In the genomic region with DNA sequence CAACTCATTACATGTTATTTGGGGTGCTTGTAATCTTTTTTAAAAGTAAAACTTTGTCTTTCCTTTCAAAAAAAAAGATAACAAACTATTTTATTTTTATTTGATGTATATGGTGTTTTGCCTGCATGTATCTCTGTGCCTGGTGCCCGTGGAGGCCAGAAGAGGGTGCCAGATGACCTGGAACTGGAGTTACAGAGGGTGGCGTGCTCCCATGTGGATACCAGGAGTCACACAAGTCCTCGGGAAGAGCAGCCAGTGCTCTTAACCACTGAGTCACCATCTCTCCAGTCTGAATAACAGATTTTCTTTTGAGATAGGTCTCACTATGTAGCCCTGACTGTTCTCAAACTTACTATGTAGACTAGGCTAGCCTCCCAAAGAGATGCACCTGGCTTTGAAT, we compare ENCODE assay signal across 21 mouse cellular contexts. TPM values are rescaled to one million over a fixed set of nuclear protein-coding genes. Genes with fewer than 3 reads are reported as not detected.
DNase-seq lines count a peak whose midpoint lies in the region; ATAC-seq and TF ChIP-seq lines count a peak whose summit lies in the region.
"Had no signal": no experiment of that assay in that cellular context is flagged by ENCODE, and none has a peak within 500 bp of the region (broad histone marks: within the 10 kb centered on the region; RNA-seq: fewer than 3 reads in every experiment).

No protein-coding gene starts in this region.

- DNase-seq in liver, embryonic 14.5 days (ENCODE audit: low read depth in 3 of 3, low spot score in 3 of 3) = no peak
- DNase-seq in liver, embryonic 11.5 days (ENCODE audit: low spot score) = no peak
- no peak for DNase-seq in CH12.LX (ENCODE audit: extremely low read depth)
- peak; percentile 44 for DNase-seq in ES-CJ7 (ENCODE audit: low read depth, low spot score)
- DNase-seq in lung, adult 2 months = no peak
- no peak for DNase-seq in adrenal gland, postnatal 10 days
- DNase-seq: adrenal gland, postnatal 14 days; B cell, adult 2 months; cerebellum, adult 18-20 months; cerebellum, adult 9-11 months; cerebellum, postnatal 36 days; forebrain, postnatal 0 days; gastrocnemius, postnatal 14 days; heart, adult 2 months; heart, postnatal 14 days had no signal

- H3K36me3 ChIP-seq in liver, embryonic 14.5 days (replicated peaks; ENCODE audit: control insufficient read depth, insufficient read depth, low read depth) = no peaks in the 10 kb centered on the region
- no peaks in the 10 kb centered on the region for H3K36me3 ChIP-seq in liver, embryonic 11.5 days (ENCODE audit: control insufficient read depth, insufficient read depth, low read length)
- H3K36me3 ChIP-seq in CH12.LX (replicated peaks in 1 of 2; ENCODE audit: control insufficient read depth in 1 of 2, insufficient read depth in 1 of 2, low read length in 1 of 2) = peaks cover 37 to 64% of the 10 kb centered on the region in 2 experiments
- H3K36me3 ChIP-seq: embryonic facial prominence, embryonic 13.5 days; heart, embryonic 15.5 days; hindbrain, embryonic 13.5 days had no signal

- peaks cover 21 to 35% of the 10 kb centered on the region in 2 experiments for H3K4me1 ChIP-seq in liver, embryonic 14.5 days (replicated peaks; ENCODE audit: control insufficient read depth in 2 of 2, insufficient read depth in 2 of 2, low read length in 1 of 2)
- H3K4me1 ChIP-seq in liver, embryonic 11.5 days (replicated peaks; ENCODE audit: control insufficient read depth, insufficient read depth, low read length) = peaks cover 30% of the 10 kb centered on the region
- H3K4me1 ChIP-seq in CH12.LX (ENCODE audit: control insufficient read depth in 1 of 2, insufficient read depth in 2 of 2) = peaks cover 36 to 79% of the 10 kb centered on the region in 2 experiments
- peaks cover 3% of the 10 kb centered on the region; the same call in 1 of the 2 replicates for H3K4me1 ChIP-seq in lung, adult 2 months (ENCODE audit: control insufficient read depth, insufficient read depth, low read length)
- H3K4me1 ChIP-seq: embryonic facial prominence, embryonic 13.5 days; forebrain, embryonic 13.5 days; hindbrain, embryonic 13.5 days had no signal

- H3K9ac ChIP-seq in liver, embryonic 14.5 days (replicated peaks) = no peak overlapping the region
- no peak overlapping the region for H3K9ac ChIP-seq in liver, embryonic 11.5 days (ENCODE audit: low read depth, low read length)
- H3K9ac ChIP-seq in CH12.LX (ENCODE audit: insufficient read depth, low read depth) = no peak overlapping the region
- H3K9ac ChIP-seq: embryonic facial prominence, embryonic 13.5 days; forebrain, embryonic 13.5 days; forebrain, postnatal 0 days; heart, embryonic 15.5 days; hindbrain, embryonic 13.5 days had no signal

- H3K27ac ChIP-seq in liver, embryonic 14.5 days = no peak overlapping the region
- H3K27ac ChIP-seq in liver, embryonic 11.5 days (ENCODE audit: low read depth, low read length) = no peak overlapping the region
- H3K27ac ChIP-seq in CH12.LX (ENCODE audit: insufficient read depth, low read depth) = peak overlapping the region; percentile 54
- H3K27ac ChIP-seq: embryonic facial prominence, embryonic 13.5 days; forebrain, embryonic 13.5 days; heart, adult 2 months; heart, embryonic 15.5 days; hindbrain, embryonic 13.5 days had no signal

- ATAC-seq in liver, embryonic 14.5 days (ENCODE audit: insufficient read depth) = no peak
- ATAC-seq in liver, embryonic 11.5 days (replicated peaks; ENCODE audit: low FRiP score) = no peak
- ATAC-seq: CD4-positive, CD25-positive, alpha-beta regulatory T cell, adult 4 months; forebrain, embryonic 13.5 days; forebrain, postnatal 0 days had no signal

- TF ChIP-seq RAD21 in CH12.LX (IDR thresholded peaks at IDR 0.05; ENCODE audit: low read depth, low read length) = peak; percentile 53

- H3K4me3 ChIP-seq in liver, embryonic 14.5 days (ENCODE audit: insufficient read depth in 1 of 2, low read depth in 2 of 2, low read length in 2 of 2) = no peak overlapping the region
- H3K4me3 ChIP-seq in liver, embryonic 11.5 days (ENCODE audit: low read depth, low read length) = no peak overlapping the region
- H3K4me3 ChIP-seq in CH12.LX (replicated peaks in 1 of 3; ENCODE audit: low read depth in 2 of 3, low read length in 2 of 3, poor library complexity in 1 of 3) = no peak overlapping the region
- H3K4me3 ChIP-seq in lung, adult 2 months (replicated peaks; ENCODE audit: extremely low read depth, low read depth, low read length) = no peak overlapping the region
- H3K4me3 ChIP-seq: embryonic facial prominence, embryonic 13.5 days; forebrain, embryonic 13.5 days; heart, adult 2 months; heart, embryonic 15.5 days; hindbrain, embryonic 13.5 days had no signal

- 59% methylated on average over 3 of the region's 3 CpGs for WGBS in liver, embryonic 14.5 days (ENCODE audit: insufficient replicate concordance)
- 77% methylated on average over 3 of the region's 3 CpGs for WGBS in liver, embryonic 11.5 days
- 82% methylated on average over 3 of the region's 3 CpGs for WGBS in lung, adult 2 months

- no peaks in the 10 kb centered on the region for H3K27me3 ChIP-seq in liver, embryonic 14.5 days (ENCODE audit: control insufficient read depth, insufficient read depth, low read length)
- no peaks in the 10 kb centered on the region for H3K27me3 ChIP-seq in liver, embryonic 11.5 days (replicated peaks; ENCODE audit: control insufficient read depth, insufficient read depth, low read length)
- H3K27me3 ChIP-seq in CH12.LX (replicated peaks) = no peaks in the 10 kb centered on the region
- H3K27me3 ChIP-seq: embryonic facial prominence, embryonic 13.5 days; forebrain, embryonic 13.5 days; heart, embryonic 15.5 days; hindbrain, embryonic 13.5 days had no signal

- no peak for TF ChIP-seq POLR2A in CH12.LX (IDR thresholded peaks at IDR 0.05; ENCODE audit: low read depth, low read length)
- no peak for TF ChIP-seq POLR2A in lung, adult 2 months (IDR thresholded peaks at IDR 0.05; ENCODE audit: borderline replicate concordance, extremely low read depth, low read depth, low read length)

- dilution Hi-C loops in CH12.LX (cut with MboI; ENCODE audit: extremely low pct_ligation_motif_present, extremely low pct_unique_long_range_greater_than_20kb, low sequenced_read_pairs) = no loop called here

- no peak for TF ChIP-seq EP300 in liver, embryonic 14.5 days (IDR thresholded peaks at IDR 0.05; ENCODE audit: low read depth)
- no peak for TF ChIP-seq EP300 in CH12.LX (IDR thresholded peaks at IDR 0.05; ENCODE audit: low read length)

- H3K79me2 ChIP-seq in CH12.LX (replicated peaks; ENCODE audit: control insufficient read depth, extremely low read depth, insufficient read depth, poor library complexity, severe bottlenecking) = peaks cover 76% of the 10 kb centered on the region

- H3K4me2 ChIP-seq in liver, embryonic 14.5 days (ENCODE audit: low read depth) = no peak overlapping the region
- H3K4me2 ChIP-seq in liver, embryonic 11.5 days = no peak overlapping the region
- no peak overlapping the region for H3K4me2 ChIP-seq in CH12.LX (ENCODE audit: insufficient read depth, low read depth, poor library complexity, severe bottlenecking)
- H3K4me2 ChIP-seq: embryonic facial prominence, embryonic 13.5 days; forebrain, embryonic 13.5 days; heart, embryonic 11.5 days; heart, embryonic 15.5 days; hindbrain, embryonic 13.5 days had no signal

- in situ Hi-C loops in CH12.LX (cut with MboI; ENCODE audit: low pct_ligation_motif_present, low pct_unique_long_range_greater_than_20kb, low sequenced_read_pairs) = no loop called here

- peak; percentile 33 for TF ChIP-seq CTCF in liver, embryonic 14.5 days (IDR thresholded peaks at IDR 0.05; ENCODE audit: low read depth)
- peak in 1 of 2 experiments; percentile 54; a peak in 2 of 4 replicates for TF ChIP-seq CTCF in CH12.LX (conservative IDR thresholded peaks at IDR 0.05 in 1 of 2, IDR thresholded peaks at IDR 0.05 in 1 of 2; ENCODE audit: low read depth in 2 of 2, low read length in 2 of 2)
- TF ChIP-seq CTCF in lung, adult 2 months (IDR thresholded peaks at IDR 0.05; ENCODE audit: insufficient read depth, low read length) = no peak

- H3K9me3 ChIP-seq in liver, embryonic 14.5 days (ENCODE audit: control insufficient read depth, low read length) = no peaks in the 10 kb centered on the region
- H3K9me3 ChIP-seq in liver, embryonic 11.5 days (ENCODE audit: control insufficient read depth, low read length) = no peaks in the 10 kb centered on the region
- H3K9me3 ChIP-seq in CH12.LX (replicated peaks; ENCODE audit: low read length) = no peaks in the 10 kb centered on the region
- H3K9me3 ChIP-seq: embryonic facial prominence, embryonic 13.5 days; forebrain, embryonic 13.5 days; heart, embryonic 15.5 days; hindbrain, embryonic 13.5 days had no signal

TF ChIP-seq in CH12.LX, 34 proteins besides CTCF, POLR2A, EP300 and RAD21:
- TF ChIP-seq SMC3 (IDR thresholded peaks at IDR 0.05; ENCODE audit: low read depth, low read length) (peak; percentile 48), KAT2A (IDR thresholded peaks at IDR 0.05; ENCODE audit: insufficient replicate concordance, low read length) (no peak)
TF ChIP-seq in CH12.LX: peak in this region for 1.

RNA-seq across cellular contexts. Expression of a gene that starts 7.2 kb away (rescaled TPM):
- 14.5 and 16.2 TPM in 2 replicates for polyA plus RNA-seq in liver, embryonic 14.5 days (2012; rRNA removed)
- 25.6 and 26.1 TPM in 2 replicates for polyA plus RNA-seq in liver, embryonic 14.5 days (2014; fragmentation: Nextera tagmentation; extraction: Ambion mirVana)
- polyA plus RNA-seq in liver, embryonic 11.5 days (2014; fragmentation: Nextera tagmentation; extraction: Ambion mirVana) = 48.2 and 51.5 TPM in 2 replicates
- 102 and 118 TPM in 2 replicates for total RNA-seq in CH12.LX (2012; rRNA removed)
- total RNA-seq in CH12.LX (2014; rRNA removed) = 132 and 148 TPM in 2 replicates
- 129 and 144 TPM in 2 replicates for polyA plus RNA-seq in CH12.LX (2012; ENCODE audit: insufficient read length, low read depth)
- 3.6 and 5.4 TPM in 2 replicates for polyA plus RNA-seq in lung, adult 2 months (2012; rRNA removed)
- total RNA-seq in adrenal gland, postnatal 10 days (2021) = 1 to 10 TPM; 6.4 to 7.0 TPM
